In genomic region chr7:80085970-80086715, GRCm38 (mm10) we compare ENCODE assay signal across 13 mouse cellular contexts. TPM values are rescaled to one million over a fixed set of nuclear protein-coding genes. Genes with fewer than 3 reads are reported as not detected.
A peak's percentile ranks its signal among the peaks of the same experiment; 100 is the strongest.
DNase-seq lines count a peak whose midpoint lies in the region; ATAC-seq lines count a peak whose summit lies in the region.
"Had no signal": no experiment of that assay in that cellular context is flagged by ENCODE, and none has a peak within 500 bp of the region (broad histone marks: within the 10 kb centered on the region; RNA-seq: fewer than 3 reads in every experiment).

No protein-coding gene starts in this region.

- peaks cover 37% of the 10 kb centered on the region for H3K36me3 ChIP-seq in heart, embryonic 16.5 days (ENCODE audit: control insufficient read depth, insufficient read depth)
- peaks cover 64% of the 10 kb centered on the region for H3K36me3 ChIP-seq in lung, embryonic 15.5 days

- intact Hi-C loops in heart, postnatal 10 days (cut with DNase I): loop anchor here (2.0 to 10.0 kb wide), 2 partner anchors 35 to 281 kb away; no protein-coding TSS in a partner anchor

- no peaks in the 10 kb centered on the region; the same call in 1 of the 2 replicates for H3K4me1 ChIP-seq in heart, embryonic 16.5 days (ENCODE audit: control insufficient read depth, insufficient read depth, low read length)
- peaks cover 4% of the 10 kb centered on the region; the same call in 1 of the 2 replicates for H3K4me1 ChIP-seq in lung, embryonic 15.5 days
- H3K4me1 ChIP-seq: limb, embryonic 13.5 days; midbrain, embryonic 12.5 days had no signal

- no peak overlapping the region for H3K4me3 ChIP-seq in heart, embryonic 16.5 days (ENCODE audit: low read length)
- H3K4me3 ChIP-seq in lung, embryonic 15.5 days: no peak overlapping the region
- H3K4me3 ChIP-seq: limb, embryonic 13.5 days; midbrain, embryonic 12.5 days had no signal

- H3K4me2 ChIP-seq in heart, embryonic 16.5 days (ENCODE audit: low read depth, low read length): no peak overlapping the region
- peak overlapping the region; percentile 27 for H3K4me2 ChIP-seq in lung, embryonic 15.5 days
- H3K4me2 ChIP-seq: limb, embryonic 13.5 days; midbrain, embryonic 12.5 days had no signal

- ATAC-seq in heart, embryonic 16.5 days (replicated peaks; ENCODE audit: extremely low read depth, insufficient read depth, low FRiP score): peak; percentile 19; the same call in 1 of the 2 replicates
- peak; percentile 37; the same call in 1 of the 2 replicates for ATAC-seq in lung, embryonic 15.5 days (ENCODE audit: borderline replicate concordance, extremely low read depth, low FRiP score, low TSS enrichment)

- WGBS in heart, embryonic 16.5 days: 71% methylated on average over 33 of the region's 33 CpGs
- 54% methylated on average over 33 of the region's 33 CpGs for WGBS in lung, embryonic 15.5 days

- no peaks in the 10 kb centered on the region for H3K9me3 ChIP-seq in heart, embryonic 16.5 days (replicated peaks; ENCODE audit: control insufficient read depth, low read length)
- H3K9me3 ChIP-seq in lung, embryonic 15.5 days: no peaks in the 10 kb centered on the region
- H3K9me3 ChIP-seq: limb, embryonic 13.5 days; midbrain, embryonic 12.5 days had no signal

- no peak overlapping the region for H3K27ac ChIP-seq in heart, embryonic 16.5 days (ENCODE audit: low read length)
- H3K27ac ChIP-seq in lung, embryonic 15.5 days: peak overlapping the region; percentile 62
- H3K27ac ChIP-seq: limb, embryonic 13.5 days; midbrain, embryonic 12.5 days had no signal

- H3K9ac ChIP-seq in heart, embryonic 16.5 days (ENCODE audit: low read length): no peak overlapping the region
- H3K9ac ChIP-seq in lung, embryonic 15.5 days: no peak overlapping the region
- H3K9ac ChIP-seq: limb, embryonic 13.5 days; midbrain, embryonic 12.5 days had no signal

- no peak for DNase-seq in heart, postnatal 10 days
- DNase-seq in R1 (ENCODE audit: low read depth, low spot score): peak; percentile 74
- DNase-seq in kidney, adult 8-10 months: peak; percentile 68 to 73
- no peak for DNase-seq in right cerebral cortex, adult 2 months (ENCODE audit: low spot score in 2 of 2)
- no peak for DNase-seq in cerebellum, adult 9-10 months
- DNase-seq in embryo, embryonic 9.5 days (ENCODE audit: extremely low spot score): no peak
- DNase-seq: adrenal gland, adult 8-10 months; cerebellum, postnatal 36 days; gastrocnemius, postnatal 36 days had no signal

- H3K27me3 ChIP-seq in heart, embryonic 16.5 days (ENCODE audit: control insufficient read depth, insufficient read depth, low read length): no peaks in the 10 kb centered on the region
- H3K27me3 ChIP-seq in lung, embryonic 15.5 days: no peaks in the 10 kb centered on the region
- H3K27me3 ChIP-seq: limb, embryonic 13.5 days; midbrain, embryonic 12.5 days had no signal

RNA-seq across cellular contexts. Expression of gene Idh2, which starts 29.0 kb away (rescaled TPM):
- polyA plus RNA-seq in heart, embryonic 16.5 days (2015; fragmentation: Nextera tagmentation; extraction: Ambion mirVana): 2,779 and 2,782 TPM in 2 replicates
- total RNA-seq in heart, postnatal 10 days (2021): 1,000 to 10,000 TPM; 1,610 to 1,731 TPM
- polyA plus RNA-seq in lung, embryonic 15.5 days (2015; fragmentation: Nextera tagmentation; extraction: Ambion mirVana): 690 and 692 TPM in 2 replicates

Comparison
In these comparisons a context has a peak if more than half of its experiments do, and no peak if none do; other contexts are left out.
1. DNase-seq: peak in R1 (single experiment) and kidney, adult 8-10 months (2 of 2); none in heart, postnatal 10 days (0 of 2), right cerebral cortex, adult 2 months (0 of 2), cerebellum, adult 9-10 months (single experiment) and embryo, embryonic 9.5 days (single experiment).